Mouse (Mus musculus) myocyte (in vitro differentiated cells): ENCODE data around the gene Mdp1. TPM values are rescaled to one million over a fixed set of nuclear protein-coding genes. Genes with fewer than 3 reads are reported as not detected.
A peak's percentile ranks its signal among the peaks of the same experiment; 100 is the strongest.

Experiments
- H3K27me3 ChIP-seq: one replicate; pipeline ENCODE4 v1.6.1; 2011; ENCODE audit not compliant: control insufficient read depth, insufficient read depth, insufficient read length
- H3K36me3 ChIP-seq: one replicate; pipeline ENCODE4 v1.6.1; 2011; ENCODE audit not compliant: control insufficient read depth, insufficient read depth
- H3K4me2 ChIP-seq: one replicate; pipeline ENCODE4 v1.6.1; 2011; ENCODE audit warnings: low read depth, control low read depth
- H3K4me3 ChIP-seq: one replicate; pipeline ENCODE4 v1.5.1; 2011; ENCODE audit warnings: mild to moderate bottlenecking, control low read depth, moderate library complexity
- H3K79me2 ChIP-seq: one replicate; pipeline ENCODE4 v1.6.1; 2011; ENCODE audit not compliant: control insufficient read depth, insufficient read depth
- H3ac ChIP-seq: one replicate; pipeline ENCODE4 v1.6.1; 2011; ENCODE audit not compliant: control insufficient read depth, insufficient read length
- CEBPB ChIP-seq: IDR thresholded peaks from 2 replicates; pipeline ENCODE4 v1.6.1; 2011; ENCODE audit warnings: mild to moderate bottlenecking, moderate library complexity; ENCODE audit not compliant: poor library complexity, insufficient read depth, severe bottlenecking
- E2F4 ChIP-seq: IDR thresholded peaks from one replicate; pipeline ENCODE4 v1.6.1; 2011; ENCODE audit warnings: mild to moderate bottlenecking, control low read depth, moderate library complexity; ENCODE audit not compliant: insufficient read depth
- MAX ChIP-seq: IDR thresholded peaks from one replicate; pipeline ENCODE4 v1.6.1; 2011; ENCODE audit warnings: low read depth, mild to moderate bottlenecking, control low read depth
- MYOD1 ChIP-seq, 3 experiments: IDR thresholded peaks; one replicate each; pipeline ENCODE4 v1.6.1; 2011; ENCODE audit warnings: control low read depth in 2 of 3, low read depth in 2 of 3, mild to moderate bottlenecking in 2 of 3, moderate library complexity in 1 of 3; ENCODE audit not compliant: insufficient read length in 2 of 3, control insufficient read depth in 1 of 3
- MYOG ChIP-seq, 3 experiments: IDR thresholded peaks; one replicate each; pipeline ENCODE4 v1.6.1; 2011; ENCODE audit warnings: control low read depth in 2 of 3, low read depth in 2 of 3, mild to moderate bottlenecking in 2 of 3; ENCODE audit not compliant: insufficient read length in 2 of 3, control insufficient read depth in 1 of 3, insufficient read depth in 1 of 3
- POLR2A ChIP-seq: IDR thresholded peaks from one replicate; pipeline ENCODE4 v1.6.1; 2011; ENCODE audit warnings: low read depth, mild to moderate bottlenecking, control low read depth, moderate library complexity; ENCODE audit not compliant: insufficient read length
- POLR2AphosphoS2 ChIP-seq: IDR thresholded peaks from one replicate; pipeline ENCODE4 v1.6.1; 2011; ENCODE audit warnings: low read depth, control low read depth; ENCODE audit not compliant: insufficient read length
- REST ChIP-seq: IDR thresholded peaks from one replicate; pipeline ENCODE4 v1.6.1; 2011; ENCODE audit warnings: mild to moderate bottlenecking, control low read depth, moderate library complexity; ENCODE audit not compliant: insufficient read depth, insufficient read length
- SRF ChIP-seq: IDR thresholded peaks from one replicate; pipeline ENCODE4 v1.6.1; 2011; ENCODE audit warnings: low read depth; ENCODE audit not compliant: control insufficient read depth, insufficient read length
- TCF12 ChIP-seq: IDR thresholded peaks from one replicate; pipeline ENCODE4 v1.6.1; 2011; ENCODE audit warnings: mild to moderate bottlenecking, control low read depth; ENCODE audit not compliant: poor library complexity, insufficient read depth, severe bottlenecking
- TCF3 ChIP-seq: IDR thresholded peaks from one replicate; pipeline ENCODE4 v1.6.1; 2011; ENCODE audit warnings: low read depth, control low read depth; ENCODE audit not compliant: insufficient read length
- USF1 ChIP-seq: IDR thresholded peaks from one replicate; pipeline ENCODE4 v1.6.1; 2011; ENCODE audit warnings: low read depth, mild to moderate bottlenecking, control low read depth, moderate library complexity
- polyA plus RNA-seq: library from polyadenylated mRNA; unstranded; fragments of >200 nt; fragmentation: generic; extraction: Trizol; gene quantifications from one replicate; pipeline ENCODE4 v1.2.1, GENCODE M21; 2012; ENCODE audit warnings: missing spikeins

Mdp1 gene
- polyA plus RNA-seq, 1 experiment: 21.3 TPM

DNA sequence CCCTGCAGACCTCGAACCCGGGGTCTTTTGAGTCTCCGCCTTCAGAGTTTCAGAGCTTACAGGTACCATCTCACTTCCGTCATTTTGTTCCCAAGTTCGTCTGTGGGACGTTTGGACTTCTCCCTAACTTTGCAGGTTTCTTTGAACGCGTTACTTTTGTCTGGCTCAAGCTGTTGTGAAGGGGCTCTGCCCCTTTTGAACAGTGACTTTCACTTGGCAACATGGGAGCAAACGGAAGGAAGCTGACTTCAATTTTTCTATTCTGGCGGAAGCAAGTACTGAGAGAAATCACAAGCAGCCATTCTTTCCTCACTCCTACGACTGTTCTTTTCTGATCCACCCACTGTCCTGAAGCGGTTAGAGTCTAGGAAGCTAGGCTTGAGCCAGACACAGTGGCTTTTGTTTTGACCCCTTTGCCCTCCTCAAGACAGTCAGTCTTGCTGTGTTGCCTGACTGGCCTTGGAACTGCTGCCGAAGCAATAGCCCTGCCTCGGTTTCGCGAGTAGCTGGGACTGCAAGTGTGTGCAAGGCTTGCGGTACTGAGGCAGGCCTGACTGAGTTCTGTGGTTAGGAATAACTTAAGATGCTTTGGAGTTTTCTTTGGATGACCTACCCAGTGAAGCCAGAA, 15.9 kb downstream of the Mdp1 start:
- H3K27me3 ChIP-seq: no peaks in the 10 kb centered on the region
- TF ChIP-seq MYOD1 (IDR thresholded peaks at IDR 0.05; ENCODE audit: control insufficient read depth in 1 of 3, insufficient read length in 2 of 3, low read depth in 2 of 3) (no peak), REST (no peak), USF1 (no peak), SRF (no peak), MYOG (IDR thresholded peaks at IDR 0.05; ENCODE audit: control insufficient read depth in 1 of 3, insufficient read depth in 1 of 3, insufficient read length in 2 of 3, low read depth in 2 of 3) (no peak), CEBPB (no peak), TCF12 (no peak), POLR2A (no peak), POLR2AphosphoS2 (no peak), E2F4 (no peak), MAX (no peak), TCF3 (no peak)
- peaks cover under 1% of the 10 kb centered on the region for H3K36me3 ChIP-seq
- H3K4me2 ChIP-seq: peak overlapping the region; percentile 79
- H3K79me2 ChIP-seq: peaks cover 50% of the 10 kb centered on the region
- peak overlapping the region; percentile 73 for H3ac ChIP-seq
- peak overlapping the region; percentile 81 for H3K4me3 ChIP-seq

DNA sequence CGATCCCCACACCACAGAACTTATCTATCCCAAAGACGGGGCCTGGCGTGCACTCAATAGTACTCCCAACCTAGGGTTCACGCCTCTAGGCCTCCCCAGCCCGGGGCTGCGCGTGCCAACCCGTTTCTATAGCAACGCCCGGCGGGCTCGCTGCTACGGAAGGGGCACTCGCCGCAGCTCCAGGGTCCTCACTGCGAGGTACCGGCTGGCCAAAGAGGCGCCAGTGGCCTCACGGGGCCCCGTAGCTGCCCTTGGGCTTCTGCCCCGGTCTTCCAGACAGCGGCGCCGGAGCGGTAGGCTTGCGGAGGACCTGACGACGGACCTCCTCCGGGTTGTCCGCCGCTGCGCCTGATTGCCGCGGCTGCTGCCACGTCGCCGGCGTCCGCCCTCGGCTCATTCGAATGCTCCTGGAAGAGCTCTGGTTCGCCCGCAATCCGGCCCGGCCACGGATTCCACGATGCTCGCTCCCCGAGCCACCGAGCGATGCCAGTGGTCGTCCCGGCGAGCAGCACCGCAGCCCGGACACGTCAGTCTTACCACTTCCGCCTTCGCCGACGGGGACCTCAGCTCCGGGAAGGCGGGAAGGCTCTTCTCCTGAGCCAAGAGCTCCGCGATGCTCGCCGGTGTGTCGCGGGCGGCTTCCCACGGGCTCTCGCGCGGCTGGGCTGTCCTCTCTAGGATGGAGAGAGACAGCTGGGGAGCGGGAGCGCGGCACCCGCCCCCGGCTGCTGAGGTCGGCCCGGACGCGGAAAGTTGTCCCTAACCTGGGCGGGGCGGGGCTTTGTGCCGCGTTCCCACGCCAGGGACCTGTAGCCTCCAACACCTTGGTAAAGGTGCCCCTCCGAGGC, 17.0 kb downstream of the Mdp1 start, which contains the start of gene Tm9sf1:
Tm9sf1 (minus strand) TSS at position 747 of the 848 bp plus-strand sequence.
- Histone ChIP-seq H3K36me3 (peaks cover 6% of the 10 kb centered on the region), H3K4me2 (peak within 1 kb of the TSS; percentile 96), H3K4me3 (peak within 1 kb of the TSS; percentile 81), H3K79me2 (peaks cover 50% of the 10 kb centered on the region), H3K27me3 (no peaks in the 10 kb centered on the region), H3ac (peak within 1 kb of the TSS; percentile 73)
- TF ChIP-seq TCF3 (no peak), E2F4 (peak; percentile 76), MYOG (IDR thresholded peaks at IDR 0.05; ENCODE audit: control insufficient read depth in 1 of 3, insufficient read depth in 1 of 3, insufficient read length in 2 of 3, low read depth in 2 of 3) (peak in 2 of 3 experiments; percentile 1 to 25), TCF12 (no peak), MAX (peak; percentile 87), REST (no peak), POLR2A (peak; percentile 55), MYOD1 (IDR thresholded peaks at IDR 0.05; ENCODE audit: control insufficient read depth in 1 of 3, insufficient read length in 2 of 3, low read depth in 2 of 3) (peak in 2 of 3 experiments; percentile 4 to 48), SRF (no peak), POLR2AphosphoS2 (peak; percentile 49), USF1 (no peak), CEBPB (no peak)

DNA sequence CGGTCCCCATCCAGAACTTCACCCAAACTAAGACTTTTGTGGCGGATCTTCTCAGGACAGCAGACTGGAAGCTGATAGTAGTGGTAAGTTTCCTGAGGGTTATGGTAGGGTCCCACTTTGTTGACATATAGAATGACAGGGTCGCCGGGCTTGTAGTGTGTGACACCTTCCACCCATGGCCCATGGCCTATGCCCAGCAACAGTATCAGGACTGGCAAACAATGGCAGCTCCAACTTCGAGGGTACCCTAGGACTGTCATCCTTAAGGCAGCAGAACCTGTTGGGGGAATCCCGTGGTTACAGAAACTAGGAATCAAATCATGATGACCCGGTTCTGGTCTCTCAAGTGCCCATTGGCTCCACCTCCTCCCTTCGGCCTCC, 17.6 kb downstream of the Mdp1 start:
- no peak for TF ChIP-seq CEBPB
- no peak for TF ChIP-seq MYOD1 (IDR thresholded peaks at IDR 0.05; ENCODE audit: control insufficient read depth in 1 of 3, insufficient read length in 2 of 3, low read depth in 2 of 3)
- no peak for TF ChIP-seq TCF3
- no peak for TF ChIP-seq E2F4
- peaks cover 6% of the 10 kb centered on the region for H3K36me3 ChIP-seq

DNA sequence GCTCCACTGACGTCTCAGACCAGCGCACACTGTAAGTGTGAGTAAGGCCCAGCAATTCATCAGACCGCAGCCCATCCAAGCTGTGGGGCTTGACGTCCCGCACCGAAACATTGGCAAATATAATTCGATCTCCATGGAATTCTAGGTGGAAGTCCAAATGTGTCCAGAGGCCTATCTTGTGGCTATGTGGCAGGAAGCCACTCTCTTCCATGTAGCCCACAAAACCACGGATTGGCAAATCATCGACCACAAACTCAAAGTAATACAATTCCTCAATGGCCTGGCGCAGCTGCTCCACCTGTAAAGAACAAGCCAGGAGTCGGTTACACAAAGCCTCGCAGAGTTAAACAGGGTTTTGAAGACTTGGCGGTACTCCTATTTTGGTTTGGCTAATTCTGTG, 19.0 kb downstream of the Mdp1 start:
- peaks cover 6% of the 10 kb centered on the region for H3K36me3 ChIP-seq
- H3K79me2 ChIP-seq: peaks cover 50% of the 10 kb centered on the region
- no peak overlapping the region for H3ac ChIP-seq
- H3K27me3 ChIP-seq: no peaks in the 10 kb centered on the region
- TF ChIP-seq TCF3 (no peak), CEBPB (no peak), SRF (no peak), TCF12 (no peak), MYOD1 (IDR thresholded peaks at IDR 0.05; ENCODE audit: control insufficient read depth in 1 of 3, insufficient read length in 2 of 3, low read depth in 2 of 3) (no peak), MAX (no peak), MYOG (IDR thresholded peaks at IDR 0.05; ENCODE audit: control insufficient read depth in 1 of 3, insufficient read depth in 1 of 3, insufficient read length in 2 of 3, low read depth in 2 of 3) (no peak), REST (no peak), E2F4 (no peak), POLR2AphosphoS2 (no peak), POLR2A (no peak)
- no peak overlapping the region for H3K4me2 ChIP-seq
- peak overlapping the region; percentile 81 for H3K4me3 ChIP-seq

More for the DNA sequence above, 17.6 kb downstream of the Mdp1 start:
- peaks cover 50% of the 10 kb centered on the region for H3K79me2 ChIP-seq
- H3K27me3 ChIP-seq: no peaks in the 10 kb centered on the region
- H3ac ChIP-seq: peak overlapping the region; percentile 73
- H3K4me3 ChIP-seq: peak overlapping the region; percentile 81
- peak overlapping the region; percentile 96 for H3K4me2 ChIP-seq
